Mouse (Mus musculus): Measurements from ENCODE around the gene Madcam1. TPM values are rescaled to one million over a fixed set of nuclear protein-coding genes. Genes with fewer than 3 reads are reported as not detected.

Madcam1 gene
- polyA plus RNA-seq, 1 experiment, result not detected

DNA sequence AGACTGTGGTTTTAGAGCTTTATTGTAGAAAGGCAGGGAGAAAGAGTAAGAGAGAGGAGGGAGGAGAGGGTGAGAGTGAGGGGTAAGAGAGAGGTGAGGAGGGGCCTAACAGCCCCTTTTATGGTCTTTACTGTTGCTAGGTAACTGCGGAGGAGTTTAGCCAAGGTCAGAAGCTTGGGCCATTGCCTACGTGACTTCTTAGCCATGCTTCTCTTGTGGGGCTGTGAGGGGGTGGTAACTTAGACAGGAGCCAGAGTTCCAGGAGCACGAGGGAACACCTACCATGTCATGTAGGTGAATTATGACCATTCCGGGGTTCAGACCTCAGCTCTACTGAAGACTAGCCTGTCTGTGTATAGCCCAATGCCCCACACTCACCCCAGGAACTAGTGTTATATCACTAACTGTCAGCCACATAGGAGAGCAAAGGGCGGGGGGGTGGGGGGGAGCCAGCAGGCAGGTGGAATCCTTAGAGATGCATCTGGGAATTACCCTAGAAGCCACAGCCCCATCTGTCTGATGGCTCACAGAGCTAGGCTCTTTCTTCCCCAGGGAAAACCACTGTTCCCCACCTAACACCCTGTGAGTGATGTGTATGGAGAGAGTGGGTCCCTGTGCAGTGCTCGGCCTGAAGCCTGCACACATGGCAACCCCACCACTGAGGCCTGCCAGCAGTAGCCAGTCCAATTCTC is 7.2 kb downstream of the Madcam1 start:
- no peak for TF ChIP-seq CTCF (IDR thresholded peaks at IDR 0.05; ENCODE audit: insufficient read depth, low read depth, low read length)
- no peak for TF ChIP-seq POLR2A (IDR thresholded peaks at IDR 0.05; ENCODE audit: insufficient read depth, low read depth, low read length)
- WGBS, result 81% methylated on average over 6 of the region's 6 CpGs
- Histone ChIP-seq H3K4me3 (ENCODE audit: insufficient read depth, low read depth, low read length) (no peak overlapping the region), H3K4me1 (ENCODE audit: control insufficient read depth, insufficient read depth, low read length) (peaks cover 20% of the 10 kb centered on the region), H3K27ac (ENCODE audit: insufficient read depth, low read depth, low read length) (no peak overlapping the region)

DNA sequence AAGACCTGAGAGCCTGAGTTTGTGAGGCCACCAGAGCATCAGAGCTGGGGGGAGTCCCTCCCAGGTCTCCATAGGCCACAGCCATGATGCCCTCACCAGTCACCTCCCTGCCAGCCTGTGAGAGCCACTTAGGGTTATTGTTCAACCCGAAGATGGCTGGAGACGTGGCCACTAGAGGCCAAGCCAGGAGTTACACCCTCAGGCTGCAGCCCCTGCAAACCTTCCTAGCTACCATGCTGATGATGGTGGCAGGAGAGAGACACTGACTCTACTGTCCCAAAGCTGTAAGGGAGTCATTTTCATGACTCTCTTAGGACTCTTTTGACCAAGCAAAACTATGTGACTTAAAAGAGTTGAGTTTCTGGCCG is 7.7 kb downstream of the Madcam1 start:
- H3K4me1 ChIP-seq (ENCODE audit: control insufficient read depth, insufficient read depth, low read length), result peaks cover 20% of the 10 kb centered on the region
- 54% methylated on average over 3 of the region's 3 CpGs for WGBS
- no peak for TF ChIP-seq CTCF (IDR thresholded peaks at IDR 0.05; ENCODE audit: insufficient read depth, low read depth, low read length)
- no peak for TF ChIP-seq POLR2A (IDR thresholded peaks at IDR 0.05; ENCODE audit: insufficient read depth, low read depth, low read length)
- no peak overlapping the region for H3K27ac ChIP-seq (ENCODE audit: insufficient read depth, low read depth, low read length)
- no peak overlapping the region for H3K4me3 ChIP-seq (ENCODE audit: insufficient read depth, low read depth, low read length)

DNA sequence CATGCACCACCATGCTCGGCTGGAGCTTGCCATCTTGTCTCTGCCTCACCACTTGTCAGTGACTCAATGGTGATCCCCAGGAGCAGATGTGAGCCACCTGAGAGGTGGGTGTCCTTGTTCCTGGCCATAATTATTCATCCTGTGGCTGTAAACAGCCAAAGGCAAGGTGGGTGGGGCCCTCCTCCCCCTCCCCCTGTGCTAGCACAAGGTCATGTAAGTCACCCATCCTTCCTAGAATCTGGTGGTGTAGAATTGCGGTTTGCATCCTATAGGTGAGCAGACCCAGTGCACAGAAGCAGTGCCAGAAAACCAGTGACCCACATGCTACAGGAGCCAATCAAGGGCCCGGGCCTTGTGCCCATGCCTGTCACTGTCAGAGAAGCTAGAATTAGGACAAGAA is 8.7 kb downstream of the Madcam1 start:
- WGBS, result 93% methylated on average over 3 of the region's 3 CpGs

DNA sequence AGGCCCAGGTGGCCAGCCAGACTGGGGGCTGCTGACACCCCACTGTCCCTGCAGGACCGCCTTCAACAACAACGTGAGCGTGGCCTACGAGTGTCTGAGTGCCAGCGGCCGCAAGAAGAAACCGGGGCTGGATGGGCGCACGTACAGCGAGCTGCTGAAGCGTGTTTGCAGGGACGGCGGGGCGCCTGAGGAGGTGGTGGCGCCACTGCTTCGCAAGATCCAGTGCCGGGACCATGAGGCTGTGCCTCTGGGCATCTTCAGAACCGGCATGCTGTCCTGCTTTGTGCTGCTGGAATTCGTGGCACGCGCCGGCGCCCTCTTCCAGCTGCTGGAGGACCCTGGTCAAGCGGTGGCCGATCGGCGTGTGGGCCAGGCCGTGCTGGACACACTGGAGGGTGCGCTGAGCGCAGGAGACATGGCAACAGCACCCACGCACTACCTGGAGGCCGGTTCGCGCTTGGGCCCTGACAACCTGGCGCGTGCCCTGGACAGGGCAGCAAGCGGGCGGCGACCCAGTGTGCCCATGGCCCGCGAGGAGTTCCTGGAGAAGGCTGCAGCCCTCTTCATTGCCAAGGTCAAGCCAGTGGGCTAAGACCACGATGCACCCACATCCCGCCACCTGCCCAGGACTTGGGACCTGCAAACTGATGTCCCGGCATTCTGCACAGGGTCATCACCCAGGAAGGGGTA is 11.1 kb downstream of the Madcam1 start:
- 68% methylated on average over 44 of the region's 44 CpGs for whole genome bisulfite sequencing
- H3K4me1 ChIP-seq (ENCODE audit: control insufficient read depth, insufficient read depth, low read length), result peaks cover 11% of the 10 kb centered on the region

More for the DNA sequence above, 8.7 kb downstream of the Madcam1 start:
- H3K27ac ChIP-seq (ENCODE audit: insufficient read depth, low read depth, low read length), result no peak overlapping the region
- H3K4me1 ChIP-seq (ENCODE audit: control insufficient read depth, insufficient read depth, low read length), result peaks cover 19% of the 10 kb centered on the region
- no peak overlapping the region for H3K4me3 ChIP-seq (ENCODE audit: insufficient read depth, low read depth, low read length)
- TF ChIP-seq POLR2A (IDR thresholded peaks at IDR 0.05; ENCODE audit: insufficient read depth, low read depth, low read length), result no peak
- no peak for TF ChIP-seq CTCF (IDR thresholded peaks at IDR 0.05; ENCODE audit: insufficient read depth, low read depth, low read length)

DNA sequence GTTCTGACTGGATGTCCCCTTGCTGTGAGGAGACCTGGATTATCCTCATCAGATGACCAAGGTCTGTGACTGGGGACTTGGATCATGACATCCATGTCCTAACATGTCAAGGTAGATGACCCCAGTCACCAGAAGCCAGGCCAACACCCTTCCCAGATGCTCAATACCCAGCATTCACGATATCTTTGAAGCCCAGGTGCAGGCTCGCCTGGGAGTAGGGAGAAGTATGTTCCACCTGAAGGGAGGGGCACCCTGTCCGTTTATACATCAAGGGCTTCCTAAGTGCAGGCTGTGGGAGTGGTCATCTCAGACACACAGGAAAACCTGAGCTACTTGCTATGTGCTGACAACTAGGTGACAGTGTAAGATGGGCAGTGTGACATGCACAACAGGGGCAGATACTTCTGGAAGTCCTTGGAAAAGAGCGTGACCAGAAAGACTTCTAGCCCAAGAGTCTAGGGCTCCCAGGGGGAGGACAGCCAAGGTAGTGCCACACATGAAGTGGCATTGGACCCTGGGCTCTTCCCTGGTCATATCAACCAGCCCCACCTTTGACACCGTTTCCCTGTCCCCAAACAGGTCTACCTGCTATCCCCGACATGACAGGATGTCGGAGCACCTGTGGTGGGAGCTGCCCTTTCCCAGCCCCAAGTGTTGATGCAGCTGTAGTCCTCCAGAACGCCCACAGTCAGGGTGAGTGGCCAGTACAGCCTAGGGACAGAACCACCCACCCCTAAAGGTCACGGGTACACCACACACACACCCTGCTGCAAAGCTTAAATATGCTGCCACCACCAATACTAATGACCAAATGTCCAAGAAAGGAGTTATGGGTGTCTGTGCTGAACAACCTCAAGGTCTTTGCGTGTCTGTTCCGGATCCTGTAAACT is 16.5 kb downstream of the Madcam1 start:
- 36% methylated on average over 11 of the region's 11 CpGs for WGBS
- peak overlapping the region; percentile 56 for H3K4me3 ChIP-seq (ENCODE audit: insufficient read depth, low read depth, low read length)
- TF ChIP-seq POLR2A (IDR thresholded peaks at IDR 0.05; ENCODE audit: insufficient read depth, low read depth, low read length) (no peak), CTCF (IDR thresholded peaks at IDR 0.05; ENCODE audit: insufficient read depth, low read depth, low read length) (no peak)

More for the DNA sequence above, 11.1 kb downstream of the Madcam1 start:
- no peak for TF ChIP-seq CTCF (IDR thresholded peaks at IDR 0.05; ENCODE audit: insufficient read depth, low read depth, low read length)
- no peak for TF ChIP-seq POLR2A (IDR thresholded peaks at IDR 0.05; ENCODE audit: insufficient read depth, low read depth, low read length)
- Histone ChIP-seq H3K27ac (ENCODE audit: insufficient read depth, low read depth, low read length) (no peak overlapping the region), H3K4me3 (ENCODE audit: insufficient read depth, low read depth, low read length) (no peak overlapping the region)

DNA sequence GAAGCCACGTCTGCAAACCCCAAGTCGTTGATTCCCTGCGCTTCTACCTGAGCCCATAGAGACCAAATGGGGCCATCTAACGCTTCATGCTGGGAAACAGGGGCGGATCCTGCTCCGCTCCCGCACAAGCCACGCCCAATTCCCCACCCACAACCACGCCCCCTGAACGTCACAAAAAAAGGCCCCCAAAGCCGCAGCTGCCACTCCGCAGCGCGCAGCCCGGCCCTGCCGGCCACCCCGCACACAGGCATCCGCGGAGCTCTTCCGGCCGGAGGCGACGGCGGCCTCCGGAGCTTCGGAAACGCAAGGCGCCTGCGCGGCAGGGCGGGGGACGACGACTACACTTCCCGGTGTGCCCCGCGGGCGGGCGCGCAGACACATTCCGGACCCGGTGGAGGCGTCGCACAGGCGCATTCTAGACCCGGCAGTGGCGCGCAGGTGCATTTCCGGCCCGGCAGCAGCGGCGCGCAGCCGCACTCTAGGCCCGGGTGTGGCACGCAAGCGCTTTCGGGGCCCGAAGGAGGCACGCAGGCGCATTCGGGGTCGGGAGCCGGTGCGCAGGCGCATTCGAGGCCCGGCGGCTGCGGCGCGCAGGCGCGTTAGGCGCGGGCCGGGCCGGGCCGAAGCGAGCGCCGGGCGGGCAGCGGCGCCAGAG is 17.4 kb downstream of the Madcam1 start, which contains the start of gene Cdc34:
Gene Cdc34 (plus strand): TSS at position 605 of the 655 bp plus-strand sequence.
- TF ChIP-seq CTCF (IDR thresholded peaks at IDR 0.05; ENCODE audit: insufficient read depth, low read depth, low read length), result no peak
- peak; percentile 89 for TF ChIP-seq POLR2A (IDR thresholded peaks at IDR 0.05; ENCODE audit: insufficient read depth, low read depth, low read length)
- WGBS, result 1% methylated on average over 84 of the region's 84 CpGs
- peaks cover 18% of the 10 kb centered on the region for H3K4me1 ChIP-seq (ENCODE audit: control insufficient read depth, insufficient read depth, low read length)
- peak within 1 kb of the TSS; percentile 62 for H3K4me3 ChIP-seq (ENCODE audit: insufficient read depth, low read depth, low read length)
- peak within 1 kb of the TSS; percentile 52 for H3K27ac ChIP-seq (ENCODE audit: insufficient read depth, low read depth, low read length)

More for the DNA sequence above, 16.5 kb downstream of the Madcam1 start:
- peak overlapping the region; percentile 52 for H3K27ac ChIP-seq (ENCODE audit: insufficient read depth, low read depth, low read length)
- H3K4me1 ChIP-seq (ENCODE audit: control insufficient read depth, insufficient read depth, low read length), result peaks cover 18% of the 10 kb centered on the region

DNA sequence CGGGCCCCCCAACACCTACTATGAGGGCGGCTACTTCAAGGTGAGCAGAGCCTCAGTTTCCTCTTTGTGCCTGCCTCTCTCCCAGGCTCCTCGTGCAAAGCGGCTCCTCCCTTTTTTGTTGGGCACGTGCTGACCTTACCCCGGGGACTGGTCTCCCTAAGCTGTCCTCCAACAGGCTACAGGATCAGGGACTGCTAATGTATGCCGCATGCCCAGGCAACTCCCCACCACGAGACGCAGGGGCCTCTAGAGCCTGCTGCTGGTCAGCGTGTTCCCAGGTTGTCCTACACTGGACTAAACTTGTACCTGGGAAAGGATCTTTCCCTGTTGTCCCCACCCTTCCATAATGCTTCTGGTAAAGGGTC is 18.2 kb downstream of the Madcam1 start:
- 2% methylated on average over 10 of the region's 10 CpGs for WGBS
- H3K27ac ChIP-seq (ENCODE audit: insufficient read depth, low read depth, low read length), result no peak overlapping the region
- TF ChIP-seq POLR2A (IDR thresholded peaks at IDR 0.05; ENCODE audit: insufficient read depth, low read depth, low read length), result no peak
- no peak for TF ChIP-seq CTCF (IDR thresholded peaks at IDR 0.05; ENCODE audit: insufficient read depth, low read depth, low read length)

DNA sequence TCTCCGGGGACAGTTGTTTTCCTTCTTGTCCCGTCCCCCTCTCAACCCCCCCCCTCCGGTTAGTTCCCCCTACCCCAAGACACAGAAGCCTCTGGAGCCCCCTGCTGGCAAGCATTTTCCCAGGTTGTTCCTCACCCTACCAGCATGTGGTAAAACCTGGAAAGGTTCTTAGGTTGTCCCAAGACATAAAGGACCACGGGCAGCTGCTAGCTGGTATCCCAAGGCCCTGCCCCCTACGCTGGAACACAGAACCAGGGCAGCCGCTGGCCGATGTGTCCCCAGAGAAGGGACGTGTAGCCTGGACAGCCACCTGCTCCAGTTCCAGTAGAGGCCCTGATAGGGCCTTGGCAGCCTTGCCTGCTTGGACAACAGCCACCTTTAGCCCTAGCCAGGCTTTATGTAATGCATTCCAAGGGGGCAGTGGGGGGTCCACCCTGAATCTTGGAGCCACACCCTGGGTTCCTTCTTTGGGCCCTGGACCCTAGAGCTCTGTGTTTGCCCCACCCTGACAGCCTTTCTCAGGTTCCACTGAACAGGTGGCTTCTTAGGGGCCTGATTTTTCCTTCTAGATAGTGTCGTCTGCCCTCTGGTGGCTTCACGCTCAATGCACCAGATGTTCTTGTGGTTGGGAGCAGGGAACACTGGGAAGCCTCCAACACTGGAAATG is 18.7 kb downstream of the Madcam1 start:
- WGBS, result under 1% methylated on average over 10 of the region's 10 CpGs
- H3K4me1 ChIP-seq (ENCODE audit: control insufficient read depth, insufficient read depth, low read length), result peaks cover 18% of the 10 kb centered on the region
- TF ChIP-seq POLR2A (IDR thresholded peaks at IDR 0.05; ENCODE audit: insufficient read depth, low read depth, low read length) (no peak), CTCF (IDR thresholded peaks at IDR 0.05; ENCODE audit: insufficient read depth, low read depth, low read length) (peak; percentile 16; the same call in 1 of the 2 replicates)
- H3K27ac ChIP-seq (ENCODE audit: insufficient read depth, low read depth, low read length), result no peak overlapping the region
- H3K4me3 ChIP-seq (ENCODE audit: insufficient read depth, low read depth, low read length), result peak overlapping the region; percentile 62

More for the DNA sequence above, 18.2 kb downstream of the Madcam1 start:
- peak overlapping the region; percentile 62 for H3K4me3 ChIP-seq (ENCODE audit: insufficient read depth, low read depth, low read length)
- peaks cover 18% of the 10 kb centered on the region for H3K4me1 ChIP-seq (ENCODE audit: control insufficient read depth, insufficient read depth, low read length)

Measured in olfactory bulb, adult 2 months (tissue).